Mouse (Mus musculus) adrenal gland, adult (tissue): Measurements from ENCODE around the gene Gimap9.

Source experiments
- DNase-seq, 2 experiments: peaks; one replicate each; pipeline ENCODE4 v3.0.0; 2022 to 2023; ENCODE audit warnings: low spot score in 1 of 2; ENCODE audit not compliant: inconsistent age in 2 of 2

Gimap9 gene

DNA sequence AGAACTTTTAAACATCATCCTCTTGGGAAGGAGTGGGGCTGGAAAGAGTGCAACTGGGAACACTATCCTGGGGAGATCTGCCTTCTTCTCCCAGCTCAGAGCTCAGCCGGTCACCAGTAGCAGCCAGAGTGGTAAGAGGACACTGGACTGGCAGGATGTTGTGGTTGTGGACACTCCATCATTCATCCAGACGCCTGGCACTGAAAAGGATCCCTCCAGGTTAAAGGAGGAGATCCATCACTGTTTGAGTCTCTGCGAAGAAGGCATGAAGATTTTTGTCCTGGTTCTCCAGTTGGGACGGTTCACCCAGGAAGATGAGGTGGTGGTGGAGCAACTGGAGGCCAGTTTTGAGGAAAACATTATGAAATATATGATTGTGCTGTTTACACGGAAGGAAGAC is 17.2 kb upstream of the Gimap9 start:
- no peak for DNase-seq

DNA sequence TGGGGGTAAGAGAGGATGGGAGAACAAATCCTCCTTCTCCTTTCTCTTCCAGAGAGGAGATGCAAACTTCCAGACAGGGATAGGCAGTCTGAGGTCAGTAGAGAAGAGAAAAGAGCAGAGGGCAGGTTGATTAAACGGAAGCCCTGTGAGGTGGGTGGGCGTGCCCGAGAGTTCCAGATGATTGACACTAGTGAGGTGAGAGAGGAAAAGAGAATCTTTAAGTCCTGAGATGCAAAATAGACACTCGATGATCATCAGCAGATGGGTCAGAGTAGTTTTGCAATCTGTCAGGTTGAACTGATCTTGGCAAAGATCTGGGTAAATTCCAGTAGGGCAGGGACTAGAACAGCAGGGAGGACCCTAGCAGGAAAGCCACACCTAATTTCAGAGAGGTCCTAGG is 11.2 kb upstream of the Gimap9 start:
- DNase-seq: no peak

DNA sequence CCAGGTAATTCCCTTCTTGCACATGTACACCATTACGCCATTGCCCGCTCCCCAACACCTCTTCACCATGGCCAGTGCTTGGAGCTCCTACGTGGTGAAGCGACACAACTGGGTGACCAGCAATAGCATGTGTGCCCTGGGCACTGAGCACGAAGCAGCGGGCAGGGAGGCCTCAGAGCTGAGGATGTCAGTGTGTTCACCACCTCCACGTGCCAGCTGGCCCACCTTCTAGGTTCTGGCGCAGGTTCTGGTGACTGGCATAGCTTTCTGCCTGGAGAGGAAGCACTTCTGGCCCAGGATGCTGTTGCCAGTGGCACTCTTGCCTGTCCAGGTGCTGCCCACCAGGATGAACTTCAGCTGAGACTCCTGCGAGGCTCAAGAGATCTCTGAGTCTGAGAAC is 10.5 kb upstream of the Gimap9 start:
- no peak for DNase-seq

DNA sequence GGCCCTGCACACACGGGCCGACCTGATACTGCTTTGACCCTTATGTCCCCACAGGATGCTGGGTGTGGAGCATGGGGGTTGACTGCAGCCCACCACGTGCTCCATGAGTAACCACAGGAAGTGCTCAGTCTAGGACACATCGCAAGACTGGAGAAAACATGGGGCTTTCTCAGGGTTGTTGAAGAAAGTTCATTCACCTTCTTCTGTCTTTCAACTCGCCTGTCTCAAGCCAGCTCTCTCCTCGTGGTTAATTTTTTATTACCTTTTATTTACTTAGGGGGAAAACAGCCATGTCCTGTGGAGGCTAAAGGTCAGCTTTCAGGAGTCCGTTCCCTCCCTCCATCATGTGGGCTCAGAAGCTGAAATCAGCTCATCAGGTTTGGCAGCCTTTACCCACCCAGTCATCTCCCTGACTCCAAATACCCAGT is 9.8 kb upstream of the Gimap9 start:
- no peak for DNase-seq

DNA sequence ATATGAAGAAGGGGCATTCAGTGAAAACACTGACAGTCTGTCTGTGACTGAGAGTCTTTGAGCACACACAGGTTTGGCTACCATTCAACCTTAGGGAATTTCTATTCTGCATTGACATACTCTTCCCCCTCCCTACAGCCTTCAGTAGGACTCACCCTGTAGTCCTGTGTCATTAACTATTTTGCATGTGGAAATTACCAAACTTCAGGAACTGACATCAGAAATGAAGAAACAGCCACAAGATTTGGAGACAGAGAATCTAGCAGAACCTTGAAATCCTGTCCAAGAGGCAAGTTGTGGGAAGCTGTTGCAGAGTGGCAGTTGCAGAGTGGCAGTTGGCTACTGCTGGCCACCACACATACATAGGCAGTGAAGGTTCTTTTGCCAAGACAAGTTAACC is 7.9 kb upstream of the Gimap9 start:
- no peak for DNase-seq

DNA sequence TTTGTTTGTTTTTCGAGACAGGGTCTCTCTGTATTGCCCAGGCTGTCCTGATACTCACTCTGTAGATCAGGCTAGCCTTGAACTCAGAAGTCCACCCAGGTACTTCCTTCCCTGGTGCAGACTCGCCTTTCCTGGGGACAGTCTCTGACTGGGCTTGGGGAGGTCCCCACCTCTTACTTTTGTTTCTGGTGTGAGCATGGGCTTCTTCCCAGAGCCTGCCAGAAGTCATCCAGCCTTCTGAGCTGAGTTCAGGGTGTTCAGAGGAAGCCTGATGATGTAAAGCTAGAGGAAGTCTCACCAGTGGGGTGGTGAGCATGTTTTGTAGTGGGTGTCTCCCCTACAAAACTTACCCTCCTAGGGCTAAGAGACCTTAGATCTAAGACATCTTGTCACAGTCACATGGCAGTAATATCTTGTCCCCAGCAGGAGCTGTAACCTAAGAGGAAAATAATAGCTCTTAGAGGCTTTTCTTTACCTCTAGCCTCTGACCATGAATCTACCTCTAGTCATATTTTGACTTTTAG is 6.4 kb upstream of the Gimap9 start:
- no peak for DNase-seq

DNA sequence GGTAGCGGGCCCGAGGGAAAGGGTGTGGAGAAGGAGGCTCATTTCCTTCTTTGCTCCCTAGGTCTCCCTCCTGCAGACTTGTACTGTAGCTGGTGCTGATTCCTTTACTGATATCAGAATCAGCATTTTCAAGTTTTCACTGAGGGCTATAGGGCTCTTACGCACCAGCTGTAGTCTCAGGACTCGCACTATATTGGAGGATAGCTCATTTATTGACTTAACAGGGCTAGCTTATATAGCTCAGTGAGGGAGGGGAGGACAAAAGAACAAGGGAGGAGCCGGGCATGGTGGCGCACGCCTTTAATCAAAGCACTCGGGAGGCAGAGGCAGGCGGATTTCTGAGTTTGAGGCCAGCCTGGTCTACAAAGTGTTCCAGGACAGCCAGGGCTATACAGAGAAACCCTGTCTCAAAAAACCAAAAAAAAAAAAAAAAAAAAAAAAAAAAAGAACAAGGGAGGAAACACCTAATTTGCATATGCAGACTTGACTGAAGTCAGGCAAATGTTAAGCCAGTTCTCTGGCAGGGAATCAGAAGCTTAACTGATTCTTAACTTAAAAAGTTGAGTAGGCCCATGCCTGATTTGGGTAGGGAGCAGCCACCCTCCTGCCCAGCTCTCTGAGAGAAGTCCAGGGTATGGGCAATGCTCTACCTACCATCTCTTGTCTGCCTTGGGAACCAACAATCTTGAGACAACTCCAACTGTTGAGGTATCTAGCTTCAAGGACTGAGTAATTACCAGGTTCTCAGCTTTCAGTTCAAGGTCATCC is 1.5 kb upstream of the Gimap9 start:
- peak in 1 of 2 experiments; percentile 15 for DNase-seq

DNA sequence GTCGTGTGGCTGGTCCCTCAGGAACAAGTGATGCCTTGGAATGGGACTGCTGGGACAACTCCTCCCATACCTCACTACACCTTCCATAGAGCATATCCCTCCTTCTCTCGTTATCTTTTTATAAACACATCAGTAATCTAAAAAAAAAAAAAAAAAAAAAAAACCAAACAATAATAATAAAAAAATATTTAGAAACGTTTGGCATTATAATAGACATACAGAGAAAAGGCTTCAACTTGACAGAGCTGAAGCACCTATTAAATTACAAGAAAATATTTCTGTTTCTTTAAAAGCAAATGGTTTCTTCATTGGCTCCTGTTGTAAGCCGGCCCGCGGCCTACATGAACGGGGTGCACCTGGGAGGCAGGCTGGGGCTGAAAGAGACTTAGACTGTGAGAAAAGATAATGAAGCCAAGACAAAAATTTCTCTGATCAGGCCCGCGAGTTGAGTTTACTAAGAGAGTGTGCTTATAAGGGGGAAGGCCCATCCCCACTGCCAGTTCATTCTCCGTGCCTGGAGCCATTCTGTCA is 464 bp upstream of the Gimap9 start:
- peak in 1 of 2 experiments; percentile 46 for DNase-seq

DNA sequence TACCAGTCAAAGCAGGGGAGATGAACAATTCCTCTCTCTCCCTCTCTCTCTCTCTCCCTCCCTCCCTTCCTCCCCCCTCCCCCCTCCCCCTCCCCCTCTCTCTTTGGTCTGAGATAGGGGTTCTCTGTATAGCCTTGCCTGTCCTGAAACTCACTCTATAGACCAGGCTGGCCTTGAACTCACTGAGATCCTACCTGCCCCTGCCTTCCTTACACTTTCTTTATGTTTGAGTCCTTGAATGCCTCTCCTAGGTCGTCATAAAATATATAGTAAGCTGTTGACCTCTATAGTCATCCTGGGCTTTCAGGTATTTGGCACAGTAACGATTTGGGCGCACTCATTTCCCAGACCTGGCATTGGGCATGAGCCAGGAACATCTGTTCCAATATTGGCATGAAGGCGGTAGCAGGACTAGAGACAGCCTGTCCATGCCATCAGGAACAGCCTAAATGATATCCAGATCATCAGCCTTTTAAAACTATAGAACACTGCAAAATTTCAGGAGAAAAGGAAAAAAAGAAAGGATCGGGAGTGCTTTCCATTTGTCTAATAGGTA is 1.0 kb downstream of the Gimap9 start:
- no peak for DNase-seq

DNA sequence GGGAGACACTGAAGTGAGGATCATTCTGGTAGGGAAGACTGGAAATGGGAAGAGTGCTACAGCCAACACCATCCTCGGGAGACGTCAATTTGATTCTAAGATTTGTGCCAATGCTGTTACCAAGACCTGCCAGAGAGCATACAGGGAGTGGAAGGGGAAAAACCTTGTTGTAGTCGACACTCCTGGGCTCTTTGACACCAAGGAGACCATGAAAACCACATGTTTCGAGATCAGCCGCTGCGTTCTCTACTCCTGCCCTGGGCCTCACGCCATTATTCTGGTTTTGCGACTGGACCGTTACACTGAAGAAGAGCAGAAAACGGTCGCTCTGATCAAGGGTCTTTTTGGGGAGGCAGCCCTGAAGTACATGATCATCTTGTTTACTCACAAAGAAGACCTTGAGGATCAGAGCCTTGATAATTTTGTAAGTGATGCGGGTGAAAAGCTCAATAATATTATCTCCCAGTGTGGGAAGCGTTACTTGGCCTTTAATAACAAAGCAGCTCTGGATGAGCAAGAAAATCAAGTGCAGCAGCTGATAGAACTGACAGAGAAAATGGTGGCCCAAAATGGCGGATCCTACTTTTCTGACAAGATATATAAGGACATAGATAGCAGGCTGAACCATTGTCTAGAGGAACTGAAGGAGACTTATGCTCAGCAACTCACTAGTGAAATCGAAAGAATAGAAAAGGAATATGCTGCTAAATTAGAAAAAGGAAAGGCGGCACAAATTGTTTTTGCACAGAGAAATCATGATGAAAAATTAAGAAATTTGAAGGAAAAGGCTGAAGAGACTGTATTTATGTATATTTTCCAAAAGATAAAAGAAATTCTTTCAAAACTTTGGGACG is 1.8 kb downstream of the Gimap9 start:
- peak in 1 of 2 experiments; percentile 17 for DNase-seq

DNA sequence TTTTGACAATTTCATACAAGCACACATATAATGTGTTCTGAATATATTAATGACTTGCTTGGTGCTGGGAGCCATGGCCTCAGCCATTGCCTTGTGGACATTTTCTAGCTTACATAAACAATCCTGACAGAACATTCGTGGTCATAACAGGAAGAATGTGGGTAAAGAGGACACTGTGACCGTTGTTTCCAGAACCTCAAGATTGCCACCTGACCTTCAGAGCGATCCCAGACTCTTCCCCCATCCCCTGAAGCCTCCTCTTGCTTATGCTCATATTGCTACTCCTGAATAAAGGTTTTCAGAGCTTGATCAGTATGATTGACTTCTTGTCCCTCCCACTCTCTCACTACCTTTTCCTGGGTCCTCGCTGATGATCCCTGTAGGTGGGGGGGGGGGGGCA is 2.5 kb downstream of the Gimap9 start:
- no peak for DNase-seq

DNA sequence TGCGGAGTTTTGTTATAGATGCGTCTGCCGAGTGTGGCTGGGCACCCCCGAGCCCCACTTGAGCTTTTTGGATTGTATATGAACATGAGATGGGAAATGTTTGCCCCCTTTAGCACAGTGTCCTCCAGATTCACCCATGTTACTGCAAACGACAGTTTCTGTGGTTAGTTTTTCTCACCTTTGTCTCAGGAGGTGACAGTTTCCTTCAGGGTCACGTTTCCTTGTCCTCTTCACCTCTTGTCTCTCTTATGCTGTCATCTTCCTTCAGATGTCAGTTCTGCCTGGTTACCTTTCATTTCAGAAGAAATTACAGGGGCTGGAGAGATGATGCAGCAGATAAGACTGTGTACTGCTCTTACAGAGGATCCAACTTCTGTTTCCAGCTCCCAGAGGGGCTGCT is 3.8 kb downstream of the Gimap9 start:
- DNase-seq: peak in 1 of 2 experiments; percentile 16

DNA sequence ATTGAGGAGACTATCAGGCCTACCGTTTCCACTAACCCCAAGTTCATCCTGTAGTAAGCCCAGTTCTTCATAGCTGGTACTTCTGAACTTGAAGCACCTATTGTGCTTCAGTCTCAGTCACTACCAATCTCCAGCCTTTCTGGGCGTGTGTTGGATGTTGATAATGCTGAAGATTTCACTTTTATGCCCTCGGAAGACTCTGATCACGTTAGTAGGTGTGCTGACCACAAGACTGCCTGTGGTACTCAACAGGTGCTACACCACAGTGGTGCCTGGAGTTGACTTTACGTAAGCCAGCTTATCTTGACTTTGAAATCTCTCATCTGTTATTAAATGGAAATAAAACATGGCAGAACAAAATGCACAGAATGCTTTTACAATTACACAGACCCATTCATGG is 4.5 kb downstream of the Gimap9 start:
- peak in 1 of 2 experiments; percentile 14 for DNase-seq

DNA sequence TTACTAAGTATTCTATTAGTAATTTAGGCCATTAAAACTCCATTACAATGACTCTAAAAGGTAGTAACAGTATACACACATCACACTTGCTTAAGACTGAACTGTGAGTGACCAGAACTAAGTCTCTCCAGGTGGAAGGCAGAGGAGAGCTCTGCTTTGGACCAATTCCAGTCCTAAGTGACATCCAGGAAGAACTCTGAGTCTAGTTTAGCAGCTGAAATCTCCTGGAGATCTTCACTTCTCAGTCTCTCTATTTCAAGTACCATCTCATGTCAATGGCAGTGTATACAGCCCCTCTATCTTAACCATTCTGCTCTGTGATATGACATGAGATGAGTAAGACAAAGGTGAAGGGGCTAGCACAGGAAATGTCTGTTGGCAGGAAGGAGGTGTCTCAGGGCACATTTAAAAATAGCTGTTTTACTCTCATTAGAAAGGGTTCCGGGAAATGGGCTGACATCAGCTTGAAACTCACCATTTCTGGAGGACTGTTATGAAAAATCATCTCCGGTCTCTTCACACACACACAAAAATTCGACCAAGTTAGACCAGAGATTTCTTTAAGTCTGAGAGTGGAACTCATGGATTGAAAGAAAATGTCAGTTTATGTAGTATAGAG is 5.7 kb downstream of the Gimap9 start:
- peak in 1 of 2 experiments; percentile 63 for DNase-seq

DNA sequence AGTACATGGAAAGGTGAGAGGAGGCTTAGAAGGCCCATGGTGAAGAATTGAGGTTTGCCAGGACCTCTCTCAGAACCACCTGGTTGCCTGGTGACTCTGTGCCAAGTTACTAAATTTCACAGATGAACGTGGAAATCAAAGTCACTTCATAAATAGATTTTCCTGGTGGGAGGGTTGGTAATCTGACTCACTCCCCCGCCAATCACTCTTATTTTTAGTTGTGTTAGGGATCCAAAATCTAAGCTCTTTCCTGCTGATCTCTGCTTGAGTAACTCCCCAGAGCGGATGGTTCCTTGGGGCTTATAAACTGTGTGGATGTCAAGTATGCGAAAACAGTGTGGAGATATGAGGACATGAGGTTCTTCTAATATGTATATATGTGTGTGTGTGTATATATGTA is 6.3 kb downstream of the Gimap9 start:
- DNase-seq: peak in 1 of 2 experiments; percentile 32

DNA sequence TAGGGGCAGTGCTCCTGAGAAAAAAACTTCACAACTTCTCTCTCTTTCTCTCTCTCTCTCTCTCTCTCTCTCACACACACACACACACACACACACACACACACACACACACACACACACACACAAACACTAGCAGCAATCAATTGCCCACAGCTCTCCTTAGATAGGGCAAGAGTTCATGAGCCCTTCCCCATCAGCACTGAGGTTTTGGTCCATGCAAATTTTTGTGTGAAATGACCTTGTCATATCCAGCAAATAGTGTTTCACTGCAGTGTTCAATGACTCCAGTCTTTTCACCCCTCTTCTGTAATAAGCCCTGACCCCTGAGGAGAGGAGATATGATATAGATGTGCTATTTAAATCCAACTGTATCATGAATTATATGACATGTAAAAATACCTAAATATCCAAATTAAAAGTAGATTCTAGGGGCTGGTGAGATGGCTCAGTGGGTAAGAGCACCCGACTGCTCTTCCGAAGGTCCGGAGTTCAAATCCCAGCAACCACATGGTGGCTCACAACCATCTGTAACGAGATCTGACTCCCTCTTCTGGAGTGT is 7.4 kb downstream of the Gimap9 start:
- DNase-seq: peak in 1 of 2 experiments; percentile 13

DNA sequence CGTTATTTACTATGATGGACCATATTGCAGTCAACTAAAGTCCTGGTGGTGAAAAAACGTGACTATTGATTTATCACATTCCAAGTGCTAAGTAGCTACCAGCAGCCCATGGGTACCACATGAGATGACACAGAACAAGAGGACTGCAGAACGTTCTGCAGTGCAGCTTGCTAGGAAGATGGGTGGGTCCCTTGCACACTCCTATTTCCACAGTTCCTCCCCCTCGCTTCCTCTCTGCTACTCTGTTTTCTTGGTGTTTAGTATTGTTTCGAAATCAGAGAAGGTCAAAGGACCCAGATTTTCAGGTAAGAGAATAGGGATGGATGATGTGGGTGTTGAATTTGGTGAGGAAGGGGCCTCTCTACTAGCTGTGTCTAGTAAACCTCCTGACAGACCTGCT is 8.4 kb downstream of the Gimap9 start, which contains the start of gene Gimap4:
Gene Gimap4 (plus strand): TSS at position 231 of the 400 bp plus-strand sequence.
- peak in 1 of 2 experiments; percentile 51 for DNase-seq

DNA sequence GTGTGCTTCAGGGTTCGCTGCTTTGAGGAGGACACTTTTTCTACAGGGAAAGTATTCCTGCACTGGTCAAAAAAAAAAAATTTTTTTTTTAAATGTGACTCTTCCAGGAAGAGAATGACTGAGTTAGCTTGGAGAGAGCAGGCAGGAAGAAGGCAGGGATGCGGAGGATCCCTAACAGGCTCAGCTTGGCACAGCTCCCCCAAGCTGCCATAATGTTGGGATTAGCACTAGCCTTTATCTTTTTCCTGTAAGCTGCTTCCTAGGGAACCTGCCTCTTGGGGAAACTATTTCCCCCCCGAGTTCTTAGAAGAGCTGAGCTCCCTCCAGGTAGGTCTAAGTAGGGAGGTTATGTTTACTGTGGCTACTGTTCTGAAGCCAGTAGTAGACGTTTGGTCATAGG is 8.9 kb downstream of the Gimap9 start:
- no peak for DNase-seq

DNA sequence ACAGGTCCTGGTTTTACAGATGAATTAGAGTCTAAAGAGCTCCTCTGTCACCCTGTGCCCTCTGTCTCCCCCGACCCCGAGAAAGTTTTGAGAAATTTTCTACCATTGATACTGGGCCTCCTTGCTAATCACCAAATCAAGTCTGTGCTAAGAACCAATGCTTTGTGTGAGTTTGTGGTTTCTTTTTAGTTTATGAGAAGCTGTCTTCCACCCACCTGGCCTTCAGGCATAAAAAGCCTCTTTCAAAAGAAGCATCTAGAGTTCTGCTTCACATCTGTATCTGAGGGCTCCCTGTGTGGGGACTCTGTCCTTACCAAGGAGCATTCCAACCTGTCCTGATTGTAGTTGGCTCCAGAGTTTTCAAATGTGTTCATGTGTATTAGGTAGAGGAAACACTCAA is 9.3 kb downstream of the Gimap9 start:
- no peak for DNase-seq
